Comparison of ENCODE assay signal across 39 mouse cellular contexts in the genomic region with DNA sequence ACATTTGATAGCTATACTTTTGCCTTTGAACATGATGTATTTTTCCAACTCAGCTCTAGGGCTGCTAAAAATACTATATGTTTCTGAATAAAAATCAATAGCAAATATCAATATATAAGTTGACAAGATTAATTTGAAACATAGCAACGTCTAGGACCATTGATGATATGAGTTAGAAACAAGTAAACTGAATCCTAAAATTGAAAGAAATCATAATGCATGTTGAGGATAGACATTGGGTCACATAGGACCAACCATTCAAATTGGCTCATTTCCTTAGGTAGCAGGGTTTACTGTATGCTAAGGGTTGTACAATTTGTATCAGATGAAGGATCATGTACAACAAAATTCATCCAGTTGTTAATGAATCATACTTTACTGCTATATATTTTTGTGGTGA. TPM values are rescaled to one million over a fixed set of nuclear protein-coding genes. Genes with fewer than 3 reads are reported as not detected.
"Had no signal": no experiment of that assay in that cellular context is flagged by ENCODE, and none has a peak within 500 bp of the region (broad histone marks: within the 10 kb centered on the region; RNA-seq: fewer than 3 reads in every experiment).

Gene Gm11146 (minus strand): TSS at position 101 of the 400 bp plus-strand sequence.

- H3K27ac ChIP-seq: gastrocnemius, adult 2 months; heart, embryonic 10.5 days; hindbrain, embryonic 10.5 days; hindbrain, embryonic 12.5 days; hindbrain, embryonic 14.5 days; intestine, embryonic 15.5 days; left cerebral cortex, adult 2 months; limb, embryonic 10.5 days; limb, embryonic 12.5 days had no signal

- H3K27me3 ChIP-seq: heart, embryonic 12.5 days; hindbrain, embryonic 12.5 days; intestine, embryonic 15.5 days; limb, embryonic 12.5 days had no signal

- H3K9me3 ChIP-seq: heart, embryonic 10.5 days; heart, embryonic 12.5 days; hindbrain, embryonic 10.5 days; hindbrain, embryonic 12.5 days; intestine, embryonic 15.5 days; limb, embryonic 10.5 days; limb, embryonic 12.5 days had no signal

- H3K9ac ChIP-seq: heart, embryonic 12.5 days; hindbrain, embryonic 12.5 days; hindbrain, embryonic 14.5 days; intestine, embryonic 15.5 days; limb, embryonic 12.5 days had no signal

- H3K4me2 ChIP-seq: heart, embryonic 12.5 days; hindbrain, embryonic 12.5 days; hindbrain, embryonic 14.5 days; intestine, embryonic 15.5 days; limb, embryonic 12.5 days had no signal

- H3K36me3 ChIP-seq: intestine, embryonic 15.5 days; limb, embryonic 10.5 days; limb, embryonic 12.5 days had no signal

- H3K4me3 ChIP-seq: gastrocnemius, adult 2 months; heart, embryonic 10.5 days; heart, embryonic 12.5 days; hindbrain, embryonic 10.5 days; hindbrain, embryonic 12.5 days; intestine, embryonic 15.5 days; left cerebral cortex, adult 2 months; limb, embryonic 10.5 days; limb, embryonic 12.5 days had no signal

- H3K4me1 ChIP-seq: heart, embryonic 10.5 days; heart, embryonic 12.5 days; hindbrain, embryonic 10.5 days; hindbrain, embryonic 12.5 days; intestine, embryonic 15.5 days; limb, embryonic 10.5 days; limb, embryonic 12.5 days had no signal

- DNase-seq: gastrocnemius, adult 2 months; gastrocnemius, postnatal 10 days; gastrocnemius, postnatal 25 days; heart, postnatal 10 days; heart, postnatal 4 days; kidney, adult 18-20 months; kidney, adult 8-10 months; kidney, postnatal 10 days; kidney, postnatal 25 days; kidney, postnatal 4 days; layer of hippocampus, adult 9-11 months; liver had no signal

- ATAC-seq: inflammation-experienced regulatory T-cells, adult 6 months; intestine, embryonic 15.5 days; intestine, postnatal 0 days had no signal

RNA-seq across cellular contexts. Expression of gene Gm11146, which starts in this region (rescaled TPM):
- total RNA-seq: gastrocnemius, adult 2 months; gastrocnemius, postnatal 10 days; gastrocnemius, postnatal 25 days; gastrocnemius, postnatal 4 days; granulocyte monocyte progenitor cell, adult 5-6 weeks; heart, adult 18-20 months; heart, adult 8-10 months; heart, postnatal 10 days; heart, postnatal 25 days; heart, postnatal 4 days; layer of hippocampus, adult 8-10 months; layer of hippocampus, postnatal 14 days; left cerebral cortex, adult 2 months; left cerebral cortex, postnatal 14 days; left cerebral cortex, postnatal 36 days had no signal
- polyA plus RNA-seq: frontal cortex, adult 2 months; heart, embryonic 10.5 days; heart, embryonic 12.5 days; heart, embryonic 14.5 days; heart, embryonic 16.5 days; hindbrain, embryonic 10.5 days; hindbrain, embryonic 12.5 days; hindbrain, embryonic 14.5 days; hindbrain, embryonic 16.5 days; inflammation-experienced regulatory T-cells, adult 6 months; intestine, embryonic 15.5 days; intestine, postnatal 0 days; kidney, embryonic 14.5 days; kidney, embryonic 16.5 days; limb, embryonic 10.5 days; limb, embryonic 12.5 days; limb, embryonic 14.5 days had no signal
